Mouse (Mus musculus) MEL-GATA-1-ER (cell line): ENCODE results near the gene Gm3317.
"Not testable (repeated sequence)": the region's sequence is repeated elsewhere in the genome, so short reads cannot be mapped to it uniquely, and the experiment has no call there.

Source experiments
- DNase-seq: peaks from one replicate; pipeline ENCODE4 v3.0.0-alpha.2; 2012; ENCODE audit warnings: low read depth; ENCODE audit errors: extremely low read depth

The Gm3317 gene

DNA sequence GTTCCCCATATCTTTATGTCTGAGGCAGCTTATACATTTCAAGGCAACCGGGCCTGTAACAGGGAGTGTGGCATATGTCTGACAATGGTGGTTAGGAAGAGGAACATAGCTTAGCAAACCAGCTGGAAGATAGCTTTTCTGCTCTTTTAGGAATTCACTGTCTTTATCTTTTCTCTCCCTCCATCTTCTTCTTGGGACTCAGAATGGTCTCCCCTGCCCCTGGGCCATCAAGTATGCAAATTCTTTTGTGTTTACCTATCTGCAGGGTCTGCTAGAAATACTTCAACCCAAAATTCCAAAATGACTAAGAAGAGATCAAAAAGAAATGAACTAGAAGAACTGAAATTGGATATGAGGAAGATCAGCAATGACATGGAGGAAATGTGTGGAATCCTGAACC, at the start of gene Gm3317:
Gene Gm3317, plus strand, starts transcription at position 301 of the 400 bp plus-strand sequence.
- DNase-seq: not testable (repeated sequence)

DNA sequence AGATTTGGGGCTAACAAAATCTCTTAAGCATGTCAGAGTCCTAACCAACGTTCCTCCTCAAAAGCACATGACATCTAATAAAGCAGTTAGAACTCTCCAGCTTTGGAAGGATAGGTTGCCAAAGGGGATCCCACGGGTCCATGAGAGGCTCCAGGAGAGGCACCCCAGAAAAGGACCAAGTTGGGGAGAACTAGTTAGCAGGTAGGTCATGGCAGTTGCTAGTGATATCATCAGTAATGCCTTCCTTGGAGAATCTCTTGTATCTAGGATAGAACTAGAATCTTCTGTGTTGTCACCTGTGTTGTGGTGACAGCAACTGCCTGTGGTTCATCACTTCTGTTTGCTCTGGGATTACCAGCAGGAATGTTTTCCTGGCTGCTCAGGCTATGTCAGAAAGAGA, 33.1 kb upstream of the Gm3317 start, which contains the start of gene Gm8279:
Gene Gm8279, plus strand, starts transcription at position 301 of the 400 bp plus-strand sequence.
- DNase-seq: not testable (repeated sequence)

DNA sequence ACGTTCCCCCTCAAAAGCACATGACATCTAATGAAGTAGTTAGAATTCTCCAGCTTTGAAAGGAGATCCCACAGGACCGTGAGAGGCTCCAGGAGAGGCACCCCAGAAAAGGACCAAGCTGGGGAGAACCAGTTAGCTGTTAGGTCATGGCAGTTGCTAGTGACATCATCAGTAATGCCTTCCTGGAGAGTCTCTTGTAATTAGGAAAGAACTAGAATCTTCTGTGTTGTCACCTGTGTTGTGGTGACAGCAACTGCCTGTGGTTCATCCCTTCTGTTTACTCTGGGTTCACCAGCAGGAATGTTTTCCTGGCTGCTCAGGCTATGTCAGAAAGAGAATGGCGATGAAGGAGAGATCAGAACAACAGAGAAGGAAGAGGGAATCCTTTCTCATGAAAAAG, 21.2 kb downstream of the Gm3317 start, which contains the start of gene Gm8271:
Gene Gm8271, plus strand, starts transcription at position 301 of the 400 bp plus-strand sequence.
- not testable (repeated sequence) for DNase-seq
